Mouse (Mus musculus) regulatory T cell (primary cell): ENCODE results near the gene Colgalt1.

ENCODE experiments used
- in situ Hi-C: fragments of 300-600 bp; cut with MboI, MseI; formaldehyde crosslinking; loops from one replicate; pipeline ENCODE4 v1.15.1; 2025; ENCODE audit warnings: high pct_unique_total_duplicates

The Colgalt1 gene

GRCm38 (mm10) chr8:71588762-71589161 is 22.0 kb upstream of the Colgalt1 start:
- in situ Hi-C loops, result no loop called here

GRCm38 (mm10) chr8:71591017-71591416 is 19.8 kb upstream of the Colgalt1 start:
- in situ Hi-C loops, result no loop called here

- in situ Hi-C loops, result no loop called here
Measured at GRCm38 (mm10) chr8:71591471-71592373, 19.1 kb upstream of the Colgalt1 start, which contains the start of gene Pgls. Pgls (plus strand) TSS chr8:71592176.

- in situ Hi-C loops, result no loop called here
Measured at GRCm38 (mm10) chr8:71592374-71593170, 18.2 kb upstream of the Colgalt1 start.

GRCm38 (mm10) chr8:71593556-71594323 is 17.1 kb upstream of the Colgalt1 start:
- in situ Hi-C loops, result no loop called here

- in situ Hi-C loops, result no loop called here
Measured at GRCm38 (mm10) chr8:71594324-71594722, 16.5 kb upstream of the Colgalt1 start.

- in situ Hi-C loops, result no loop called here
Measured at GRCm38 (mm10) chr8:71595862-71596261, 14.9 kb upstream of the Colgalt1 start.

GRCm38 (mm10) chr8:71596384-71596783 is 14.4 kb upstream of the Colgalt1 start:
- in situ Hi-C loops, result no loop called here

GRCm38 (mm10) chr8:71596798-71597197 is 14.0 kb upstream of the Colgalt1 start:
- in situ Hi-C loops, result no loop called here

- in situ Hi-C loops, result no loop called here
Measured at GRCm38 (mm10) chr8:71597451-71597850, 13.3 kb upstream of the Colgalt1 start, which contains the start of gene Fam129c. Fam129c (plus strand) TSS chr8:71597648.

- in situ Hi-C loops, result no loop called here
Measured at GRCm38 (mm10) chr8:71598375-71598774, 12.4 kb upstream of the Colgalt1 start.

GRCm38 (mm10) chr8:71598841-71599240 is 12.0 kb upstream of the Colgalt1 start:
- in situ Hi-C loops, result no loop called here

- in situ Hi-C loops, result no loop called here
Measured at GRCm38 (mm10) chr8:71601939-71602665, 8.7 kb upstream of the Colgalt1 start.

- in situ Hi-C loops, result no loop called here
Measured at GRCm38 (mm10) chr8:71602666-71603334, 8.0 kb upstream of the Colgalt1 start.

- in situ Hi-C loops, result no loop called here
Measured at GRCm38 (mm10) chr8:71604021-71604420, 6.8 kb upstream of the Colgalt1 start.

- in situ Hi-C loops, result loop anchor here (10.0 kb wide), 1 partner anchor 1627 kb away; no protein-coding TSS in a partner anchor
Measured at GRCm38 (mm10) chr8:71612141-71612540, 1.3 kb downstream of the Colgalt1 start.

GRCm38 (mm10) chr8:71613418-71613817 is 2.6 kb downstream of the Colgalt1 start:
- in situ Hi-C loops, result loop anchor here (10.0 kb wide), 1 partner anchor 1629 kb away; no protein-coding TSS in a partner anchor

- in situ Hi-C loops, result loop anchor here (10.0 kb wide), 1 partner anchor 1635 kb away; no protein-coding TSS in a partner anchor
Measured at GRCm38 (mm10) chr8:71619786-71620185, 9.0 kb downstream of the Colgalt1 start.

- in situ Hi-C loops, result no loop called here
Measured at GRCm38 (mm10) chr8:71625088-71625487, 14.3 kb downstream of the Colgalt1 start.

- in situ Hi-C loops, result no loop called here
Measured at GRCm38 (mm10) chr8:71626753-71627152, 16.0 kb downstream of the Colgalt1 start.
